Mouse (Mus musculus) olfactory bulb, adult 2 months (tissue): Measurements from ENCODE around the gene Prdm16.

Experiments used
- CTCF ChIP-seq: fragments of 200-500 bp; IDR thresholded peaks from 2 replicates; pipeline ENCODE4 v1.5.1; 2012; ENCODE audit warnings: low read depth, mild to moderate bottlenecking, low read length, moderate library complexity; ENCODE audit not compliant: insufficient read depth
- POLR2A ChIP-seq: fragments of 200-500 bp; IDR thresholded peaks from 2 replicates; pipeline ENCODE4 v1.6.1; 2012; ENCODE audit warnings: mild to moderate bottlenecking, low read depth, low read length, moderate library complexity; ENCODE audit not compliant: insufficient read depth

GRCm38 (mm10) chr4:154378876-154379275, 257.8 kb downstream of the Prdm16 start:
- no peak for TF ChIP-seq CTCF
- no peak for TF ChIP-seq POLR2A
